Mouse (Mus musculus): Measurements from ENCODE around the gene Hpgds.

The Hpgds gene

DNA sequence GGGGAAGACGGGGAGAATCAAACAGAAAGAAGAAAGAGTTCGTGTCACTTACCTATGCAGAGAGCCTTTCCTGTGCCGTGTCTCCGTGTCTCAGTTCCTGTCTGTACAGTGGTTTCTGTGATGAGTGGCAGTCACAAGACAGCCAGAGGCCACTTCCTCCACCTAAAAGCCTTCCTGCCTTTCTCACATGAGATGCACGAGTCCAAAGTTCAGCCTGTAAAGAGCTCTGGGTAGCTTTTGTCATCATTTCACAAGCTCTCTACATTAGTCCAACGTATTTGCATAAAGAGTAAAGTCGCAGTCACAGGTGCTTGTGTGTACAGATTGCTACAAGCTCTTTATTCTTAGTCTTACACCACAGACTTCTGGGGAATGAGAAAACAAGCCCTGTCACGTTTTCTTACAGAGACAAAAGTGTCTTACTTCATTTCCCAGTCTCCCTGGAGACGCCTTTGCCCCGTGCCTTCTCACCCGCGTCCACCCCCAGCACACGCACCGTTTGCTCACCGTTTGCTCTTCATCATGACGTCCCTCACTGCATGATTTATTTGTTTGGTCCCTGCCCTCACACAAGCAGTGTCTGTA lies at the start of gene Hpgds:
TSS of gene Hpgds (minus strand) at position 288 of the 585 bp plus-strand sequence.
- no peak for DNase-seq

DNA sequence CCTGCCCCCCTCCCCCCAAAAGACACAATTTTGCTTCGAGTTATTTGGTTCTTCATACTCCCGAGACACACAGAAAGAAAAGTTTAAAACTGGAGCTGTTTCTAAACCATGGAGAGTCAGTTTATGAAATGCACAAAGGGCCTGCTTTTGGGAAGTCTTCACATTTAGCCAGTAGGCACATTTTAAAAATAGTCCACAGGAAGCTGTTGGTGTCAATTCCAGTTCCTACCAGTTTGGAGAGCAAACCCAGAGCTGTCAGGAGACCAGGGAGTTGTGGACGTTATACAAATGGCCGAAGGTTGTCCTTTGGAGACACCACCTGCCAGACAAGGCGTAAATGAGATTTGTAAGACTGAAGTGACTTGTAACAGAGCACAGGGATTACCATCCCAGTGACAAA lies 20.3 kb upstream of the Hpgds start:
- DNase-seq = no peak

DNA sequence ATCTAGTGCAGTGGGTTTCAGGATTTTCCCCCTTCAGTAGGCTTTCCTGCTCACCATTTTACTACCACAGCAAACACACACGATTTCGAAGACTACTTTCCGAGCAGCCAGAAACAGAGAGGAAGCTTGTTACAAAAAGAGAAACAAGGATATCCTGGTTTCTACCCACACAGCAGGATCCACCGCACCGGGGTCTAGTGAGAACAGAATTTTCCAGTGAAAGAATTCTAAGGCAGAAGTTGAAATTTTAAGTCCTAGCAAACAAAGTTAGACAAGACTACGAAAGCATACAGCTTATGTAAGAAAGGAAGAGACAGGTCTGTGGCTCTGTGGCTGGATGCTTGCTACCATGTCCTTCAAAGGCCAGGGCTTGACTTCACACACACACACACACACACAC lies 19.4 kb upstream of the Hpgds start:
- no peak for DNase-seq

DNA sequence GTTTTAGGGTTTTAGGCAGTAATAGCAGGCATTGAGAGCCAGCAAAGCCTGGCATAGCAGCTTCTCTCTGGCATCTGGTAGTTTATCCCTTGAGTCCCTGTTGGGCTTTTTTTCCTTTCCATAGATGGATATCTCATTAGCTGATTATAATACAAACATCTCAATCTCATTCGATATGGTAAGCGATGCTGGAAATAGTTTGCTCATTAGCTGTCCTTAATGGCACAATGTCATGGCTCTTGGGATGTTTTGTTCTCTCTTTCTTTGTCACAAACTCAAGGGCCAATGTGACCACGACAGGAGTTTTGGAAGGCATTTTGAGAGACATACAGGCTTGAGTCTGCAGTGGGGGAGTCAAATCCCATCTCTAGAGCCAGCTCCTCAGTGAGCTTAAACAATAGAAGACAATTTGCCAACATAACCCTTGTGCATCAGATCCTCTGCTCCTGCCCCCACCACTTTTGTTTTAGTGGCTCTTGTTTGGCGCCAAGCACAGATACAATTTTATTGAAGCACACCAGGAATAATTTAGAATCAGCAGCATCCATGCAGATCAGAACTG lies 14.8 kb upstream of the Hpgds start:
- no peak for DNase-seq

DNA sequence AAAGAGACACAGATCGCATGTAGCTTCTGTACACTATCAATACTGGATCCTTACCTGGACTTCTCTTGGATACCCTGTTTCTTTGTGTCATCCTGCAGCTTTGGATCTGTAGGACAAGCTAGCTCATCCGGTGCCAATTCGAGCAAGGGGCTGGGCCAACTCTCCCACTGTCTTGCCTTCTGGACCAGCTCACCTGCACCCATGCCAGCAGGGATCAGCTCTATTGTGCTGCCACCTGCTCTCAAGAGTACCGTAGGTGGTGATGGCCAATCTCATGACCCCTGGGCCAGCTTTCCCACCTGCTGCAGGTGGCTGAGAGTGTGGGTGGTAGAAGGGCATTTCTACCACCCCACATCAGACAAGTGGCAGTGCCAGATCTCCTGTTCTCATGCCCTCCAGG lies 12.3 kb upstream of the Hpgds start:
- DNase-seq = no peak

DNA sequence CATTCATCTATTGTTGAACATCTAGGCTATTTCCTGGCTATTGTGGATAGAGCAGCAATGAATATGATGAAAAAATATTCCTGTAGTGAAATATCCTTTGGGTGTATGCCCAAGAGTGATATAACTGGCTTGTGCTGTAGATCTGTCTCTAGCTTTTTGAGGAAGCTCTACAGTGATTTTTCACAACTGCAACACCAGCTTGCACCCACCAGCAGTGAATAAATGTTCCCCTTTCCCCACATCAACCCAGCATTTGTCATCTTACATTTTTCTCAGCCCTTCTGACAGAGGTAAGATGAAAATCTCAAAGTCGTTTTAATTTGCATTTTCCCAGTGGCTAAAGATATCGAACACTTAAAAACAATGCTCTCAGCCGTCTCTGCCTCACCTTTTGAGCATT lies 8.9 kb upstream of the Hpgds start:
- DNase-seq = no peak

DNA sequence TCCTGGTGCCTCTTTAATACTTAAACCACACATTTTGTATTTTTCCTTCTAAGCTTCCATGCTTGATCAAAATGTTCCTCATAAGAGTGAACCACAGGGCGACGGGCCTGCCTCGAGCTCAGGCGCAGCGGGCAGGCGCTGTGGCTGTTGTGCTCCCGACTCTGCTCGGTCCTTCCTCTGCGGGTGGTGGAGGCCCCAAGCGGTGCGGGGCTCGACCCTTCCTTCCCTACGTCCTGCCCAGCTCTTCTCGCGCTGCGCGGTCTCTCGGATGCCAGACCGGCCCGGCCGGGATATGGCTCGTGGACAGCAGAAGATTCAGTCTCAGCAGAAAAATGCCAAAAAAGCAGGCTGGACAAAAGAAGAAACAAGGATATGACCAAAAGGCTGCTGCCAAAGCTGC lies 6.0 kb upstream of the Hpgds start:
- DNase-seq = no peak

DNA sequence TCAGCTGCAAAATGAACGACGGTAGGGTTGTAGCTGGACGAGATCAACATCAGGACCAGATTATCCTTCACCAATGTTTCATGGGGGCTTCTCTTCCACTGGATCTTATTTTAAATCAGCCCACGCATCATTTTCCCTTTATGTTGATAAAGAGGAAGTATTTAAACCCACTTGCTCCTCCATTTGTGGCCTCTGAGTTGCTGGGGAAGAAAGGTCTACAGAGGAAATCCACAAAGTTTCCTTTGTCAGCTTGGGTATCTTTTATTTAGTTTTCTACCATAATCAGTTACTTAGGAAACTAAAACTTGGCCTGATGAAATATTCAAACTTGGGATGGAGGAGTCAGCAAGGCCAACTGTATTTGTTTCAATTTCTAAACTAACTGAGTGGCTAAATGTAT lies 1.7 kb upstream of the Hpgds start:
- DNase-seq = no peak

DNA sequence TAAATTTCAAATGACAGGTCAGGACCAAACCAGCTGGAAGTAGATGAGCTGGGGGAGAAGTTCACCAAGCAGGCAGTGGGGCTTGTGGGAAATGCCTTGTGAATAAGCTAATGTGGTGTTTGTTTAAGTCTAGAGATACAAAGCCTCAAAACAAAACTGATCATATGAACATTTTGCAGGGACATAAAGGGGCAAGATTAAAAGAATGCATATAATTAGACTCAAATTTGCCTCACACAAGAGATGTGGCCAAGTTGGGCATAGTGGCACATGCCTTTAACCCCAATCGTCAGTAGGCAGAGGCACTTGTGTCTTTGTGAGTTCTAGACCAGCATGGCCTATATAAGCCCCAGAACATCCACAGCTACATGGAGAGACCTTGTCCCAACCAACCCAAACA lies 2.4 kb downstream of the Hpgds start:
- no peak for DNase-seq

DNA sequence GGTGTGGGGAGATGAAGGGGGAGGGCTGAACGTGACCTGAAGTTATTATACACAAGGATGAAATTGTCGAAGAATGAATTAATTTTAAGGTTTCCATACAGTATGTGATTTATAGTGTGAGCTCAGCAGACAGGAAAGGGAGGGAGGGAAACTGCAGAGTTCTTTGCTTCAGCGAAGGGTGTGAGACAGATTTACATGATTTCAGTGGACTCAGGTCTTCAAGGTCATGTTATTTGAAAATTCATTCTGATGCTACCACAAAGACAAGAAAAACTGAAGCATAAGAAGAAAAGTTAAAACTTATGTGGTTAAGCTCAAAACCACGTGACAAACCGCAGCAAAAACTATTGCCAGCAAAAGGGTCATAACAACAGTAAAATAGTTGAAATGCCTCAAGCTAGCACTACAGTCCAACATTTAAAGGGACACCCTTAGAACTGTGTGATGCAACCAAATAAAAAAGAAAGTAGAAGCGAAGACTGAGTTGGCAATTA lies 3.9 kb downstream of the Hpgds start:
- DNase-seq = no peak

DNA sequence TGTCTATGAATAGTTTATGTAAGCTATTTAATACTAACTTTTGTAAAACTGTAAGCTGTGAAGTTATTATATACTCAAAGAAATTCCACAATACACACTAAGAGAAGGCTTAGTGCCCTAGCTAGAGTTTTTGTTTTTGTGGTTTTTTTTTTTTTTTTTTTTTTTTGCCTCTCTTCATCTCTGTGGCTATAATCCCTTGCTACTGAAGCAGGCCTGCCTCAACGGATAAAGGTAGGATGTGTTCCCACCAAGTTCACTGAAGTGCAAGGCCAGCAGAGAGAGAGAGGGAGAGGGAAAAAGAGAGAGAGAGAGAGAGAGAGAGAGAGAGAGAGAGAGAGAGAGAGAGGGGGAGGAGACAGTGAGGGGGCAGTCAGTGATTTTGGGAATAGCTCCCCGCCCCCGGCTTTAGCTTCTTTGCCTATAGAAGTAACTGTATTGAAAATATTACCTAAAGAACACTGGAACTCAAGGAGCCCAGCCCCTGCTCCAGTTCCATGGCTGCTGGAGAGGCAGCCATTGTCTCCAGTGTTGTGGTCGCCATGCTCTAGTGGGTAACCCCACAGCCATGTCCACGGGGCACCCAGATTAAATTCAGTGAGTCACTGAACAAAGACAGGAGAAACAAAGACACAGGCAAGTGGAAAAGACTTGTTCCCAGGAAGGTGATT lies 4.5 kb downstream of the Hpgds start:
- no peak for DNase-seq

DNA sequence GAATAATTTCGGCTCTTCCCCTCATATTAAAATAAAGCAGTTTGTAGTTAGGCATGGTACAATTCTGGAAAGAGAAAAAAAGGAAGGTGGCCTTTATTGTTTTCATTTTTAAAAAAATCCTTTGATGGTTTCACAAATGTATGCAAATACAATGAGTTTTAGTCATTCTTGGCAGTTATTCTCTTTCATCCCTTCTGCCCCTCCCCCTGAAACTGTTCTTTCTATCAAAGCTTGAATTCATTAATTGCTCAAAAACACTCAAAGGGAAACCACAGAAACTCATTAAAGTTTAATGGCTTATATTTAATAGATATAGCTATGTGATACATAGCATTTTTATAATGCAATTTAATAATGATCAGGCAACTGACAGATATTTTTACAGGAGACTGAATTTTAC lies 6.5 kb downstream of the Hpgds start:
- DNase-seq = no peak

DNA sequence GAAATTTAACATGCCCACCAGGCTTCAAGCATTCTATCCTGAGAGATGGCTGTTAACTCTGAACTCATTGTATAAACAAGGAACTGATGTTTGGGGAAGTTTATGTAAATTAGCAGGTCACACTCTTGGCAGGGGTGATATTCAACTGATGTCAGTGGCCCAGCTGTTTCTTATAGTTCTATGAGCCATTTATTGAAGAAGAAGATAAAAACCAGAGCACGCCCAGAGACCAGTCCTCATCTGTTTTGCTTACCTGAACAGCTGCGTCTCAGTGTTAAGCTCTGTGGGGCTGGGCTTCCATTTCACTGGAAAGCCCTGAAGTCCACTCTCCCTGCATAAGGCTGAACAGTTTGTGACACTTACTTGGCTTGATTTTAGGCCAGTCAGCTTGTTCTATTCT lies 6.9 kb downstream of the Hpgds start:
- no peak for DNase-seq

DNA sequence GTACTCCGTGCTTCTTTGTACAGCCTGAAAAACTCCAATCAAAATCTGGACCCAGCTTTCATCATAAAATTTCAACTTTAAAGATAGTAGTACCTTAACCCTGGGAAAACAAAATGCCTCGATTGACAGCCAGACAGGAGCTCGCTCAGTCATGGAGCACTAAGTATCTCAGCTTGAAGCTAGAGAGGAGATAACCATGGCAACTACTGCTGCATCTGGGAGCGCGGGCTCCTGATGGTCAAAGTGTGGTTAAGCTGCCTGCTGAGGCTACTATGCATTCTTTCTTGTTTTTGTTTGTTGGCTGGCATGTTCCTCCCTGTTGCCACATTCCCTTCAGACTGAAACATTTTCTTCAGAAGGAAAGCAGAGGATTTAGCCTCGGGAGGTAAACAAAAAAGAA lies 12.3 kb downstream of the Hpgds start:
- DNase-seq = no peak

DNA sequence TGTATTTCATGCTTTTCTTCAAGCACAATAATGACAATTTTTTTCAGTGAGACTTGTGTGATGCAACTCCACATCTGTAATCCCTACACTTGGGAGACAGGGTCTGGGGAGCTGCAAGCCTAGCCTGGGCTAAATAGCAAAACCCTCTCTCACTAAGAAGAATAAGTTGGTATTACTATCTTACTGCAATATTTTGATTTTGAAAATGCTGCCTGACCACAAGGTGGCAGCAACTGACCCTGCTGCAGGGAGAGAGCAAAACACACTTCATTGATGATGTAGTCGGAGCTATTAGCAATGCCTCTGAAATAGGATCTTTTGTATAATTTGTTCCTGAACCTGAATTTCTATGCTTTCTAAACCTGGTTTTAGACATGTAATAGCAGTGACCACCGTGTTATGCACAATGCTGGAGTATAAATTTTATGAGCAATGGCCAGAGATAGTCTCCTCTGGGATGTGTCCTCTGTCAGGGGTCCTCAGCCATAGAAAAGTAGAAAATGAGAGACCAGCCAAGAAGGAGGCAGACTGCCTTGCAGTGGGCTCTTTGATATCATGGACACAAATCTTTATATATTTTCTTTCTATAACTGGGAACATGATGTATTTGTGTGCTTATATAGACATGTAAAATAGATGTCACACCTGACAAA lies 18.5 kb downstream of the Hpgds start:
- peak; percentile 63 for DNase-seq

DNA sequence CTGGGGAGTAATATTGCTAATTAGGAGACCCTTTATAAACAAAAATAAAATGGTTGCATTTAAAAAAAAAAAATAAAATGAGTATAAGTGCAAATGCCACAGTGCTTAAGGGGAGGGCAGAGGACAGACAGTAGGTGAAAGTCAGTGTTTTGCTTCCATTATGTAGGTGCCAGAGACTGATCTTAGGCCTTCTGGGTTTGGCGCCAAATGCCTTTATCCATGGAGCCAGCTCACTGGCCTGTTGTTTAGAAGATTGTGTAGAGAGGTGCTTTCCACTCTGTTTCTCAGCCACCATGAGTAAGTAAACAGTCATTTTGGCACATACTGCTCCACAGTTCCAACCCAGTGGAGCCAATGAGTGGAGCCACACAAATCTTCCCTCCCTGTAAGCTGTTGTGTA lies 27.2 kb downstream of the Hpgds start:
- no peak for DNase-seq

DNA sequence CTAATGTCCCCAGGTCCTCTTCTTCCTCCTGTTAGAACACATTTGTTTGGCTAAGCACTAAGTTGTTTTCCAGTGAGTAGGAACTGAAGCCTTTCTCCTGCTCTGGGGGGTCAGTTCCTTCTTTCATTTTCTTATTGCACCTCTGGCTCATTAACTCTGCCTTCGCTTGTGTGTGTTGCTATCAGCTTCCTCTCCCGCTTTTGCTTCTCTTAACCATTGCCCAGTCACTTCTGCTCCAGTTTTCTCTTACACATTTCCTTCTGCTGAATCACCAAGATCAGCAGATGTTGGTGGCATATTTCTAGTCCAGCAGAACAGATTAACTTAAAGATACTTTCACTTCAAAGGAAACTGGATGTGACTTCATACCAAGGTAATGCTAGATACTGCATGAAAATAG lies 29.8 kb downstream of the Hpgds start:
- DNase-seq = no peak

DNA sequence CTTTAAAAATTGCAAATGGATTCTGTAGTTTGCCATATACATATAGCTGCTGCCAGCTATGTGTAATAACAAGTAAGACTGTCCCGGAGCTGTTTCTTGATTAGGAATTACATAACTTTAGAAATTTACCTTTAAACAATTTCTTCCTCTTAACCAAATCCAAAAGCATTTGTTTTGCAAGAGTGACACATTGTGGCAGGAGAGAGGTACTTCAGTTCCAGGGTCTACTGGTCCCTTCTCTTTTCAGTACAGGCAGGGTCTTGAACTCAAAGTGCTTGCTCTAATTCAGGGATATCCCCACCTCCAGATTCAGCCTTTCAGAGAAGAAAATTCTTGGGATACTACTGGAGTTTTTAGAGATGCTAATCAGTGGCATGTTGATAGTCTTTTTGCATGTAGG lies 65.6 kb downstream of the Hpgds start:
- DNase-seq = no peak

DNA sequence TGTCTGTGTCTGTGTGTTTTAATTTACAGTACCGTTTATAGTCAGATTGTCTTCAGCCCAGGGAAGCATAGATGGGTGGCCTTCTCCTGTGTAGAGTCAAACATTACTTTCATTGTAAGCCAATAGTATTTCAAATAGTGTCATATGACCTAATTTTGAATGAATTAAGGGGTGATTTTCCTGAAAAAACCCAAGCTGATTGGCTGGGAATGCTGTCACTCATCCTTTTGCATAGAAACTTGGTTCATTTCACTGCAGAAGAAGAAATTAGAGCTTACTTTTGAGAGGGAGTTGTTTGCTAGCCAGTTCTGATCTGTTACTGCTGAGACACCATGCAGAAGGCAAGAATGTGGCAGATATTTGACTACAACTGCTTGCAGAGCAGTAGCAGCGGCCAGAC lies 69.5 kb downstream of the Hpgds start:
- peak; percentile 9 for DNase-seq
